Mouse (Mus musculus) ovary, adult 18-20 months (tissue): ENCODE measurements around the gene Gm20662.

Experiments used
- DNase-seq: peaks from one replicate; pipeline ENCODE4 v3.0.0; 2022; ENCODE audit warnings: low spot score, mixed read lengths

Gene Gm20662

GRCm38 (mm10) chr9:107975399-107976386 lies 20.5 kb upstream of the Gm20662 start, which contains the start of gene Uba7:
Gene Uba7 (plus strand): TSS chr9:107975505.
- DNase-seq: peak; percentile 24

DNA sequence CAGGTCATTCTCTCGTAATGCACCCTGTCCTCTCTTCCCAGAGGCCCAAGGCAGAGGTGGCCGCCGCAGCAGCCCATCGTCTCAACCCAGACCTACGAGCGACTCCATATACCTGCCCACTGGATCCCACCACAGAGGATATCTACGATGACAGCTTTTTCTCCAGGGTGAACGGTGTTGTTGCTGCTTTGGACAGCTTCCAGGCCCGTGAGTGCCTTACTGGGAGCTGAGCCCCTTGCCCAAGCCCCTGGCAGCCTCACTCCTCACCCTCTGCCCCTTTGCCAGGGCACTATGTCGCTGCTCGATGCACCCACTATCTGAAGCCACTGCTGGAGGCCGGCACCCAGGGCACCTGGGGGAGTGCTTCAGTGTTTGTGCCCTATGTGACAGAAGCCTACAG lies 17.3 kb upstream of the Gm20662 start:
- no peak for DNase-seq

DNA sequence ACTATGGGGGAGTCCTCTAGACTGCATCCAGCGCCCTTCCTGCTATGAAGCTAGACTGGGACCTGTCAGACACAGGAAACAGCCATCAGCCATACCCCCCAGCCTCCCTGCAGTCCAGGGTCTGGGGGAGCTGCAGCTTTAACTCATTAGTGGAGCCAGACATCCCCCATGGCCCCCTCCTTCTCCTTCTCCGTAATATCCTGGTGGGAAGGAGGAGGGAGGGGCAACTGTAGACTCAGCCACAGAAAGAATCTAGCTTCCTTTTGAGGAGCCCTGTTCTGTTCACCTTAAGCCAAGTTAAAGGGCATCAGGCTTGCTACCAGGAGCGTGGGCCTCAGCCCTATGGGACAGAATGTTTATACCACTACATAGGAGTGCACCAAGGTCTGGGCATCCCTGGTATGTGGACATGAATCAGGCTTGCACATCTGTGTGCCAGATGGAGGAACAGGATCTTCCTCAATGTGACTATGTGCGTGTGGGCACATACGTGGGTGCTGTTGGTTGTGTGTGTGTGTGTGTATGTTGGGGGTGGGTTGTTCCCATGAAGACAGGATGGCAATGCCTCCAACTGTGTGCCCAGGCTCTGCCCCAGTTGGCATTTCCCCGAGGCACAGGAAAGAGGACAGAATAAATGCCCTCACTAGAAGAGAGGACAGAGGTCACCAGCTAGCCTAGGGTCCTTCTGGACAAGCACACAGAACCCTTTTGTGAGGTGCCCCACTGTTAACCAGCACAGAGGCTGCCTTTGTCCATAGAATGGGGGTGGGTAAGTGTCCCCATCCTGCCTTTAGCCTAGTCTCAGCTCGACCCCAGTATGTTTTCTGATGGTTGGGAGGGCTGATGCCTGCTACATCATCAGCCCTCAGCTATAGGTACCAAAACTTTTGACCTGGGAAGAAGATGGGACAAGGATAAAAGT lies 14.2 kb upstream of the Gm20662 start:
- no peak for DNase-seq

DNA sequence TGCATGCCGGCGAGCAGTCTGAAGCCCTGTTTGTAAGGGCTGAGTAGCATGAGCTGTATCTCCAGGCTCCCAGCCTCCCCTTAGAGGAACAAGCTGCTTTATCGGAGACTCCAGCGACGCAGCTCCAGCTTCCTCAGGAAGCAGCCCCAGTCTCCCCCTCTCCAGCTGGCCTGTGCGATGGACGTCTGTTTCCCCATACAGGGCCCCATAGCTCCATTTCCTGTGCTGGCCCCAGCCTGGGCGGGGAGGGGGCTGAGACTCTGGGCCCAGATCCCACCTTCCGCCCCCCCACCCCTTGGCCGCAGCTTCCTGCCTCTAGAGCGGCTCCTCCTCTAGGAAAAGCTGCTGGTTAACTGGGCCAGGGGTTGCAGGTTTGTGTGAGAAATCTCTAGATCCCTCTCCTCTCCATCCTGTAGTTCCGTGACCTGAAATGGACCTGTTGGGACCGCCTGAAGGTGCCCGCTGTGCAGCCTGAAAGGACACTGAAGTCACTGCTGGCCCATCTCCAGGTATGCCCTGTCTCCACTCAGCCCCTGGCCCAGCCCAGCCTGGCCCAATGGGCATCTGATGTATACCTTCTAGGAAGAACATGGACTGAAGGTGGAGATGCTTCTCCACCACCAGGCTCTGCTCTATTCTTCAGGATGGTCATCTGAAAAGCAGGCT lies 13.3 kb upstream of the Gm20662 start, which contains the start of gene Gm20661:
Gene Gm20661 (plus strand): TSS at position 378 of the 666 bp plus-strand sequence.
- no peak for DNase-seq

GRCm38 (mm10) chr9:107983421-107983890 lies 12.7 kb upstream of the Gm20662 start:
- peak; percentile 40 for DNase-seq

DNA sequence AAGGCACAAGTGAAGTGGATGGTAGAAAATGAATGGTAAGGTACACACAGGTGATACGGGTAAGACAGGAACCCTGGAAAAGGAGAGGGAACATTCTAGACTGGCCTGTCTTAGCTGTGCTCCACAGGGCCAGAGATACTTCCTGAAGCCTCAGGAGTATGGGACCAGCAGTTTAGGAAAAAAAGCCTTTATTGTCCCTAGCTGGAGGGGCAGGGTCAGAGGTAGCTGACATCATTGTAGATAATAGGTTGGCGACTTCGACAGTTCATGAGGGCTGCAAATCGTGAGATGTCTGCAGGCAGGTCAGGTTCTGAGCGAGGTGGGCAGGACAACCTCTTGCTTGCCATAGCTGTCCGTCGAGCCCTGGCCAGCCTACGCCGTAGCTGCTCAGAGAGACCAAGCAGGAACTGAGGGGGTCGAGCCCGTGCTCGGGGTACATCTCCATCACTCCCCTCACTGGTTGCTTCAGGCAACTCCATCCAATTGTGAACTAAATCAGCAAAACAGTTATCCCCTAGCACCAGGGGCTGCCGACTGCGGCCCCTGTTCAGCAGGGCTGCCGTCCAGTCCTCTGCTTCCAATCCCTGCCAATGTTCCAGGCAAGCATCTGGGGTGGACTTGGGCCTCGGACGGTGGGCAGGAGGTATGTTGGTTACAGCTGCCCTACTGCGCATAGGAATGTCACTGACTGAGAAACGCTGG lies 11.9 kb upstream of the Gm20662 start:
- no peak for DNase-seq

- DNase-seq: no peak
These were observed 11.4 kb upstream of the Gm20662 start for GRCm38 (mm10) chr9:107984754-107985055.

DNA sequence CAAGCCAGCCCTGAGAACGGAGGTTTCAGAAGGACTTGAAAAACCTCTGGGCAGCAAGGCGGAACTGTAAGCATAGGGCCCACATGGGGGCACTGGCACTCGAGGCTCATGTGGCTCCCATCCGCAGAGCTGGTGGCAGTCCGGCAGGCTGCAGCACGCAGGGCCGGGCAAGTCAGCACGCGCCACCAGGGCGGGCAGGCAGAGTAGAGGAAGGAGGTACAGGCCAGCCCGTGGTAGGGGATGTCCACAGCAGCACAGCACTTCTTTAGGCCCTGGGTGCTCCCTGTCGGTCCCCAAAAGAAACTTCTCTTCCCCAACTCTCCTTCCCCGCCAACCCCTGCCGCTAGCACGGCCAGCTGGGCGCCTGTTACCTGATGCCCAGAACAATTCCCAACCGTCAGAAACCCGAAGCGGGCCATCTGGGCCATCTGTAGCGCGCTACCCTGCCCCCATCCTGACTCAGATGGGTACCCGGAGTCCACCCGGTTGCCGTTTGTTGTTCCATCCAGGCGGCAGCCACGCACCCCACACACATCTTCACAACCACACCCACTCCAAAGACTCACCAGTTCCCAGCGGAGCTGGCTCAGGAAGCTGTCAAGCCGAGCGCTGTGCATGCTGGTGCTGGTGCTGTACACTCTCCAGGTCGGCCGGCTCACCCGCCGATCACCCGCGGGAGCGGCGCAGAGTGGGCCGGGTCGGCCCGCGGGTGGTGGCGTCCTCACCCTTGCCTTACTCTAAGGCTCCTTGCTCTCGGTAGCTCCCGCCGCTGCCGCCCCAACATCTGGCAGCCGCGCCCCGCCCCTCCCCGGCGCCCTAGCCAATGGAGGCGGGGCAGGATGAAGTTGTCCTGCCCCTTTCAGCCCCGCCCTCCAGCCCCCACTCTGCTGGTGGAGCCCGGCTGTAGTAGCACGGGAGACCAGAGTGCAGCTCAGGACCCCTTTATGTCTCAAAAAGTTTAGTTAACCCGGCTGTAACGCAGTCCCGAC lies 10.7 kb upstream of the Gm20662 start, which contains the start of gene Inka1:
Gene Inka1 (minus strand): TSS at position 749 of the 989 bp plus-strand sequence.
- peak; percentile 80 for DNase-seq

- DNase-seq: peak; percentile 74
These were observed 9.8 kb upstream of the Gm20662 start for GRCm38 (mm10) chr9:107986376-107986775.

DNA sequence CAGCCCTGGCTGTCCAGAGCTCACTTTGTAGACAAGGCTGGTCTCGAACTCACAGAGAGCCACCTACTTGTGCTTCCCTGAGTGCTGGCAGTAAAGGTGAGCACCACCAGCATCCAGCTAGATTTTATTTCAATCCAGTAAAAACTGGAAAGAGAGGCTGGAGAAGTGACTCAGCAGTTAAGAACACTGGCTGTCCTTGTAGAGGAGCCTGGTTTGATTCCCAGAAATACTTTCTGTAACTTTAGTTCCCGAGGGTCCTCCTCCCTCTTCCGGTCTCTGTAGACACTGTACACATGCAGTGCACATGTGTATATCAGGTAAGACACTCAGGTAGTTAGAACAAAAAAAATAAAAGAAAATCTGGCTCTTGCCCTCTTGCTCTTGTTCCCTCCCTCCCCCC lies 8.2 kb upstream of the Gm20662 start:
- DNase-seq: no peak

GRCm38 (mm10) chr9:107992197-107992596 lies 4.0 kb upstream of the Gm20662 start, which contains the start of gene Cdhr4:
Gene Cdhr4 (plus strand): TSS chr9:107992497.
- DNase-seq: no peak

- no peak for DNase-seq
These were observed 3.1 kb upstream of the Gm20662 start for GRCm38 (mm10) chr9:107993013-107993412.

- DNase-seq: no peak
These were observed 1.7 kb upstream of the Gm20662 start for GRCm38 (mm10) chr9:107994464-107994863.

GRCm38 (mm10) chr9:107995513-107995912 lies 636 bp upstream of the Gm20662 start:
- DNase-seq: no peak

DNA sequence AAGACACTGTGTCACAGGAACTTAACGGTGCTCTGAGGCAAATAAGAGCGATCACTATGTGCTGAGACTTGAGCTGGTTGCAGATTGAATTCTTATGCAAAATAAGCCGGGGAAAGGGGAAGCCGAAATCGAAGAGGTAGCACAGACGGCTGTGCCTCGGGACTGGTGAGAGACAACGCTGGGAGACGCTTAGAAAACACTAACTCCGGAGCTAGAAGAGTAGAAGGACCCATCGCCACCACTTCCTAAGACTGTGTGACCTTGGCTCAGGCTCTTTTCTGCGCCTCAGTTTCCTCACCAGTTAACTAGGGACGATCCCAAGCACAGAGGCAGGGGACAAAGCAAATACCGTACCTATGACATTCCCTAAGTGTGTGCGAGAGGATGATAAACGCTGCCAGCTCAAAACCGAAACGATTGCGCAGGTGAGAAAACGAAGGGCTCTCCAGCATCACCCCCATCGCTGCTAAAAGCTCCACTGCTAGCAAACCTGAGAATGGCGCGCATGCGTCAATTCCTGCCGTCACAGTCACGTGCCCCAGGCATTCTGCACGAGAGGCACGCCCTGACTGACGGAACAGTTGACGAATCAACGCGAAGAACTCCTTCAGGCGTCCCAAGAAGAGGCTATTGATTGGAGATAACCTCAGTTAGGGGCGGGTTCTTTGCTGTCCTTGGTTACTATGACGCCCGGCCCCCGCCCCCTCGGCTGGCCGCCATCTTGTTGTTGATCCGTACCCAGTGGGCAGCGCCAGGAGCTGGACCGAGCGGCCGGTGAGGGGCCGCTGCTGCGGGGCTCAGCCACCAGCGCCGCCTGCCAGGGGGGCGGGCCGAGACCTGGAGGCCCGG lies 6.0 kb downstream of the Gm20662 start, which contains the start of gene Ip6k1:
Gene Ip6k1 (plus strand): TSS at position 580 of the 849 bp plus-strand sequence.
- peak; percentile 100 for DNase-seq

DNA sequence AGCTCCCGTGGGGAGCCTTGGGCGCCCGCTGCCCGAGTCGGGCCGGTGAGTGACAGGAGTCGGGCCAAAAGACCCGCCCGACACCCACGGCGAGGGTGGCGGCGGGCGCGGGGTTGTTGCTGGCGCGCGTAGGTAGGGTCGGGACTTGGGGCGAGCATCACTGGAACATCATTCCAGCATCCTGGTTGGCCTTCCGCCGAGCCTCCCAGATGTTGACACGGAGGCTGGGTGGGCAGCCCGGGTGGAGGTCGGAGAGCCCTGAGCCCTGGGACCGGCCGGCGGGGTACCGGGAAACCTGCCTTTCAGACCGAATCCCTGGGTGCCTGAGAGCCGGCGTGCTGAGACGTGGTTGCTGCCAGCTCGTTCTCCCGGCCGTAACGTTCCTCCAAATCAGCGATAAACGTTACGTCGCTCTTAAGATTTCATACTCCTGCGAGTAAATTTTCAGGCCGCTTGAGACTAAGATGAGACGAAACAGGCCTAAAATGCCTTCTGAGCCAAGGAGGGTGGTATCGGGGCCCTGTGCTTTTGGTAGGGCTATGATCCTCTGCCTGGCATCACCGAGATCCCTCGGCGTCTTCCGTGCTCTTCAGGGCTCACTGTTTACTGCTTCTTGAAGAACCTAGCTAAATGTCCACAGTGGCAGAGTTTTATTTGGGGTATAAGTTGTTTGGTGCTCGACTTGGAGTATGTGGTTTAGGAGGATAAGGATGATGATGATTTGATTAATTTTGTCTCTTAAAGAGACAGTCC lies 6.8 kb downstream of the Gm20662 start:
- DNase-seq: no peak

DNA sequence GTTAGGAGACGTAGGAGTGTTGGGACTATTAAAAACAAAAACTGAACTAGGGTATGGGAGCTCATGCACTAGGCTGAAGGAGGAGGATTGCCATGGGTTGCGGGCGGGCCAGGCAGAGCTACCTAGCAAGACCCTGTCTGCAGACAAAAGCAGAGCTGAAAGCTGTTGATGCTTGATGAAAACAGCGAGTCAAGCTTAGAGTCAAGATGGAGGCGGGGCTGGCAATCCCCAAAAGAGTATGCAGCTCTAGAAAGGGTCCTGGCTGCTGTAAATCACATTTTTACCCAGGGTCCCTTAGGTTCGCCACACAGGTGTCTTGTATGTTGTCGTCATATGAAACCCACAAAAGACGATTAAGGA lies 7.4 kb downstream of the Gm20662 start:
- DNase-seq: no peak

DNA sequence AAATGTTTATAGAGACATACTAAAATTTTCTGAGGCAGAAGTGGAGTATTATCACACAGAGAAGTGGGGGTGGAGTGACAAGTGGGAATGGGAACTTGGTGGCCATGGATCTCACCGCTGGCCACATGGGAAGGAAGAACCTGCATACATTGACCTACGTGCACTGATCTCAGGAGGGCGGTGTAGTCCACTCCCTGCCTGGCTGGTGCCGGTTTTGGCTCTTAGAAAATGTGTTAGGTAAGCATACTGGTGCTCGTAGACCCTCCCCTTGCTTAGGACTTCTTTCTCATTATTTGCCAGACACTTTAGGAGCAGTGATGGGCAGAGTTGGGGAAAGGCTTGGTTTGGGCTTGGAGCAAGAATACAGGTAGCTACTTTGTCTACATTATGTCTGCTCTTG lies 11.9 kb downstream of the Gm20662 start:
- no peak for DNase-seq
